Mouse (Mus musculus) ES-E14 (cell line): ENCODE data around the gene Drg1.
"Not testable (repeated sequence)": the region's sequence is repeated elsewhere in the genome, so short reads cannot be mapped to it uniquely, and the experiment has no call there.

Experiments
- CHD2 ChIP-seq: IDR thresholded peaks from 2 replicates; pipeline ENCODE4 v1.6.1; 2014; ENCODE audit warnings: mild to moderate bottlenecking, low read depth, low read length, inconsistent platforms
- MAFK ChIP-seq: IDR thresholded peaks from 2 replicates; pipeline ENCODE4 v1.6.1; 2014; ENCODE audit warnings: mild to moderate bottlenecking, low read depth, low read length, inconsistent platforms; ENCODE audit not compliant: insufficient read depth

GRCm38 (mm10) chr11:3171931-3172330, 94.3 kb downstream of the Drg1 start:
- TF ChIP-seq MAFK, CHD2: not testable (repeated sequence)
